Mouse (Mus musculus) intestine, postnatal 0 days (tissue): ENCODE results near the gene 2010111I01Rik. TPM values are rescaled to one million over a fixed set of nuclear protein-coding genes. Genes with fewer than 3 reads are reported as not detected.

Source experiments
- ATAC-seq: fragments of 200-750 bp; cut with Nextera tagmentation; 2 replicates; pipeline ENCODE4 v1.8.0; 2017; ENCODE audit warnings: mild to moderate bottlenecking, moderate TSS enrichment, moderate library complexity
- H3K27ac ChIP-seq: fragments of 300-500 bp; sonication (generic); 2 replicates; pipeline ENCODE4 v1.5.1; 2014; ENCODE audit warnings: mild to moderate bottlenecking, low read depth, low read length, moderate library complexity
- H3K27me3 ChIP-seq: fragments of 300-500 bp; sonication (generic); replicated peaks from 2 replicates; pipeline ENCODE4 v1.6.1; 2014; ENCODE audit warnings: low read length, mixed read lengths; ENCODE audit not compliant: control insufficient read depth, insufficient read depth
- H3K36me3 ChIP-seq: fragments of 300-500 bp; sonication (generic); 2 replicates; pipeline ENCODE4 v1.6.1; 2014; ENCODE audit warnings: mild to moderate bottlenecking, moderate library complexity; ENCODE audit not compliant: control insufficient read depth, insufficient read depth
- H3K4me1 ChIP-seq: fragments of 300-500 bp; sonication (generic); replicated peaks from 2 replicates; pipeline ENCODE4 v1.6.1; 2014; ENCODE audit warnings: antibody characterized with exemption, low read length, mixed read lengths; ENCODE audit not compliant: control insufficient read depth, insufficient read depth
- H3K4me2 ChIP-seq: fragments of 300-500 bp; sonication (generic); replicated peaks from 2 replicates; pipeline ENCODE4 v1.6.1; 2014; ENCODE audit warnings: low read depth, mild to moderate bottlenecking, moderate library complexity
- H3K4me3 ChIP-seq: fragments of 300-500 bp; sonication (generic); 2 replicates; pipeline ENCODE4 v1.5.1; 2014; ENCODE audit warnings: low read depth, low read length
- H3K9ac ChIP-seq: fragments of 300-500 bp; sonication (generic); 2 replicates; pipeline ENCODE4 v1.6.1; 2014; ENCODE audit warnings: mild to moderate bottlenecking, low read depth, low read length
- H3K9me3 ChIP-seq: fragments of 300-500 bp; sonication (generic); 2 replicates; pipeline ENCODE4 v1.6.1; 2016; ENCODE audit warnings: mixed run types; ENCODE audit not compliant: control insufficient read depth
- CTCF ChIP-seq: sonication (generic); IDR thresholded peaks from 2 replicates; pipeline ENCODE4 v1.5.1; 2016; ENCODE audit warnings: low read depth, mild to moderate bottlenecking, control low read depth, antibody characterized with exemption, moderate library complexity
- WGBS: fragments of 180-500 bp; shearing (Covaris S2); extraction: QIAGEN DNeasy Blood & Tissue Kit; methylation state at CpG from one replicate; pipeline ENCODE4 v1.1.7; 2014; 5-methylcytosine and 5-hydroxymethylcytosine counted together
- polyA plus RNA-seq: library from polyadenylated mRNA; unstranded; fragments of >200 nt; fragmentation: Nextera tagmentation; extraction: Ambion mirVana; gene quantifications from 2 replicates; pipeline ENCODE4 v1.2.1, GENCODE M21; 2015

The 2010111I01Rik gene
- polyA plus RNA-seq, 1 experiment from 2014 or later = 72.7 TPM

DNA sequence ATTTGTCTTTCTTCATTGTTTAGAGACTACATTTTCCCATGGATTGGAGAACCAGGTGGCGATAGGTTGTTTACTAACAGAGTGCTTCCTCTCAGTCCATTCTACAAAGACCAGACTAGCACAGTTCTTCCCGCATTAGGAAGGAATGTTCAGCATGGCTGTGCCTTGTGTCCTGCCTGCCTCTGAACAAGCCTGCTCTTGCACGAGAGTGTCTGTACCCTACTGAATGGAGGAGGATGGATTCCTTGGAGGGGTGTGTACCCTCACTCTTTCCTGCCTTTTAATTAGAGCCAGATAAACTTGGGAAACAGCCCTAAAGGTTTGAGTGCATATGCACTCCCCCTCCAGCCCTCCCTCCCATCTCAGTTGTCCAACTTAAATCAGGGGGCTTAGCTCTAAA is 315.7 kb downstream of the 2010111I01Rik start:
- no peak for TF ChIP-seq CTCF
- Histone ChIP-seq H3K4me1 (peaks cover 24% of the 10 kb centered on the region), H3K27ac (no peak overlapping the region), H3K4me3 (no peak overlapping the region; the same call in 1 of the 2 replicates), H3K9me3 (no peaks in the 10 kb centered on the region), H3K9ac (no peak overlapping the region), H3K4me2 (peak overlapping the region; percentile 70), H3K27me3 (no peaks in the 10 kb centered on the region), H3K36me3 (peaks cover 18% of the 10 kb centered on the region)
- 23% methylated on average over 3 of the region's 3 CpGs for WGBS
- no peak for ATAC-seq

DNA sequence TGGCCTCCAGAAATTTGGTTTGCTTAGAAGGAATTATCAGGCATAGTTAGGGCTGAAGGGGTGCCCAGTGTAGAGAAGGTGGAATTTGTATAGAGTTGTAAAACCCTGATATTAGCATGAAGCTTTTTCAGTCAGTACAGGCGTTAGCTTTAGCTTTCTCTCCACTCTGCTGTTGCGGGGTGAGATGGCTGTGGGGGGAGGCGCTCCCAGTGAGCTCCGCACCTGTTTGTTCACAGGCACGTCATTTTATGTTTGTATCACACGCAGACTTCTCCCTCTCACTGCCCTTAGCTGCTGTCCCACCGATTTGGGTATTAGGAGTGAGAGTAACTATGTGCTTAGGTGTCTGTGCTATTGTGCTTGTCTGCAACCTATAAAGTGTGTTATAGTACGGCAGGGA is 316.5 kb downstream of the 2010111I01Rik start:
- Histone ChIP-seq H3K27me3 (no peaks in the 10 kb centered on the region), H3K4me2 (peak overlapping the region; percentile 70; the same call in 1 of the 2 replicates)

DNA sequence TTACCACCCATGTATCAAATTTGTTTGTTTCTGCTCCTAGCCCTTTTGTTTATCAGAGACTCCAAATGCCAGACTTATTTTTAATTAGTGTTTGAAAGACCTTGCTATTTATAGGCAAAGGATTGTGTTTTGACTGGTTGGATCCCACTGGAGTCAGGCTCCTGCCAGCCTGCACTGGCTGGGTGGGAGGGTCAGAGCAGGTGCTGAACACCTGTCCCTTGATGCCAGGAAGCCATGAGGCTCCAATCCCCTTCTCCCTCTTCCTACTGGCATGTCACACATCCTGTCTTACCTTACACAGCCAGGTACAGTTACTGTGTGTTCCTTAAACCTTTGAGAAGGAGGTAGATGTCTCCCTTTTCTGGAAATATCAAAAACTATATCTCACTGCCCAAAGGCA is 318.5 kb downstream of the 2010111I01Rik start:
- H3K4me1 ChIP-seq = peaks cover 13% of the 10 kb centered on the region

More for the DNA sequence above, 316.5 kb downstream of the 2010111I01Rik start:
- H3K4me3 ChIP-seq = no peak overlapping the region
- H3K27ac ChIP-seq = no peak overlapping the region
- TF ChIP-seq CTCF = no peak
- no peaks in the 10 kb centered on the region for H3K9me3 ChIP-seq
- peaks cover 24% of the 10 kb centered on the region for H3K4me1 ChIP-seq
- ATAC-seq = no peak
- 72% methylated on average over 8 of the region's 8 CpGs for WGBS
- peaks cover 26% of the 10 kb centered on the region for H3K36me3 ChIP-seq
- no peak overlapping the region for H3K9ac ChIP-seq

DNA sequence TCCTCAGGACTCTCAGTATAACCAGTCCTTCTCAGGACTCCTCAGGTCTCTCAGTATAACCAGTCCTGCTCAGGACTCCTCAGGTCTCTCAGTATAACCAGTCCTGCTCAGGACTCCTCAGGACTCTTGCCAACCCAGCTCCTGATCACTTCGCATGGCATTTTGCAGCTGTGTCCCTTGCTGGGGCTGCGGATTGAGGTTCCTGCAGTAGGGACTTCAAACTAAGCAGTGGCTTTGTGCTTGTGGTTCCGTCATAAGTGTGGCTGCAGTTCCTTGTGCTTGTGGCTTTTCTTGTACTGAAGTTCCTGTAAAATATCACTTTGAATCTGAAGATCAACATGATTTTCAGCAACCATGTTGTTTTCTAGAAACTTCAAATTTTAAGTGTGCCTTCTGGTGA is 320.1 kb downstream of the 2010111I01Rik start:
- peaks cover 3% of the 10 kb centered on the region; the same call in 1 of the 2 replicates for H3K4me1 ChIP-seq
- H3K9ac ChIP-seq = no peak overlapping the region
- TF ChIP-seq CTCF = no peak
- H3K27ac ChIP-seq = no peak overlapping the region
- no peaks in the 10 kb centered on the region for H3K9me3 ChIP-seq
- no peak overlapping the region for H3K4me2 ChIP-seq
- H3K4me3 ChIP-seq = no peak overlapping the region
- no peak for ATAC-seq
- 96% methylated on average over 3 of the region's 3 CpGs for WGBS
- peaks cover 57% of the 10 kb centered on the region for H3K36me3 ChIP-seq
- H3K27me3 ChIP-seq = no peaks in the 10 kb centered on the region

More for the DNA sequence above, 318.5 kb downstream of the 2010111I01Rik start:
- no peak overlapping the region for H3K4me2 ChIP-seq
- H3K4me3 ChIP-seq = no peak overlapping the region
- no peaks in the 10 kb centered on the region for H3K27me3 ChIP-seq
- H3K9me3 ChIP-seq = no peaks in the 10 kb centered on the region
- H3K9ac ChIP-seq = no peak overlapping the region
- no peak for TF ChIP-seq CTCF
- ATAC-seq = no peak
- peaks cover 45% of the 10 kb centered on the region for H3K36me3 ChIP-seq
- H3K27ac ChIP-seq = no peak overlapping the region

DNA sequence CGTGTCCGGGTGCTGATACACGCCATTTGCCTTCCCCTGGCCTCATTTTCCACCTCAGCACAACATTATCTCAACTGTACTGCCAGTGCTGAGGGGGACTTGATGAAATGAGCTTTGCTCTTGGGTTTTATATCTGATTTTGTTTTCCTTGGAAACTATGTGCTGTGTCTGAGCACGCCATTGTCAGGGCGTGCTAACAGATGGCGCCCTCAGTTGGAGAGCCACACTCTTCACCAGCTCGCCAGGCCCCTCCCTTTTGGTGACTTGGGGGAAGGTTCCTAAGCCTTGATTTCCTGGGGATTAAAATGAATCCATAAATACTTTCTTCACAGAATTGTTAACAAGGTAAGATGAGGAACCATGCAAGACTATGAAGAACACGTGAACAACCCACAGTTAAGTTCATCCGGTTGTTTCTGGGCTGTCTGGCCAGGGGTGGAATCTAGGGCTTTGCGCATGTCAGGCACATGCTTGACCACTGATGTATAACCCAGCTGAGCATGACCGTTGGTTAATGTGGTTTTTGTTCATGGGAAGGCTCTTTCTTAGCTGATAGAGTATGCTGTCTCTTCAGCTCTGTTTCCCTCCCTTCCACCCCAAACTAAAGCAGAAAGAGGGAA is 321.9 kb downstream of the 2010111I01Rik start:
- Histone ChIP-seq H3K27me3 (no peaks in the 10 kb centered on the region), H3K27ac (no peak overlapping the region; the same call in 1 of the 2 replicates), H3K4me2 (no peak overlapping the region), H3K9me3 (no peaks in the 10 kb centered on the region), H3K36me3 (peaks cover 74% of the 10 kb centered on the region), H3K9ac (no peak overlapping the region), H3K4me3 (no peak overlapping the region), H3K4me1 (0 out of 2 replicates have a peak, but pooled peaks cover 3% of the 10 kb centered on the region)
- WGBS = 78% methylated on average over 11 of the region's 11 CpGs
- 0 out of 2 replicates have a peak, but pooled peaks have one; percentile 7 for TF ChIP-seq CTCF
- ATAC-seq = no peak

DNA sequence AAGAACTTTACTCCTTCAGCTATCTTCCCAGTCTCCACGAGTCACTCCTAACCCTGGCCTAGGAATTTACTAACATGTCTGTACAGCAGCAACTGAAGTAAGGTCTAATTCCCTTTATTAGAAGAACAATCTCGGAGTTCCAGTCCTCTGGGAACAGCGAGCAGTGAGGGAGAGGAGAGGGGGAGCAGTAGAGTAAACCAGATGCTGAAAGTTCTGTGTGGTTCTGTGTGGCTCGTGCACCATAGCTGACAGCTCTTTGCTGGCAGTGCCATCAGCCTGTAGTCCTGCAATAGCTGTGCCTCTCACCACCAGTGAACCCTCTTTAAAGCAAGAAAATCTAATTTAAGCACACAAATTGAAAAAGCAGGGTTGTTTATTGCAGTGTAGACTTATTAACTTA is 324.5 kb downstream of the 2010111I01Rik start:
- Histone ChIP-seq H3K36me3 (peaks cover 66% of the 10 kb centered on the region), H3K27ac (no peak overlapping the region), H3K27me3 (no peaks in the 10 kb centered on the region), H3K9me3 (no peaks in the 10 kb centered on the region), H3K4me3 (no peak overlapping the region), H3K4me1 (peaks cover 4% of the 10 kb centered on the region; the same call in 1 of the 2 replicates), H3K9ac (no peak overlapping the region), H3K4me2 (no peak overlapping the region)
- WGBS = 53% methylated on average over 4 of the region's 4 CpGs
- no peak for TF ChIP-seq CTCF
- ATAC-seq = no peak
